Mouse (Mus musculus): Measurements from ENCODE around the gene Fam19a4.

DNA sequence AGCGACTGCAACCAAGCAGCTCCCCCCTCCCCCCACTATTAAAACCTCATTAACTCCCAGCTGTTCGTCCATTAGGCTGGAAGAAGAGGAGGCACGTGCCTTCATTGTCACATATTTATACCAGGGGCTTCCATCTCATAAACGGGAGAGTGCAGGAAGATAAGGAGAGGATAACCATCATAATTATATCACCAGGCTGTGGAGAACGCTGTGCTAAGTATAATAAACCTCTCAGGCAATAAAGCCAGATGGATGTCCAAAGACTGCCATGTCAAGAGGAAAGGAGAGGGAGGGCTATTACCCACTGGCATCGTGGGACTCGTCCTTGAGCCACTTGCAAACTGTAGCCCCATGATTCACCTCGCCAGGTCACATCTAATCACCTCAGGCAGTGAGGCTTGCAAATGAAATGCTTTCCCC lies 151.1 kb downstream of the Fam19a4 start:
- no peak for TF ChIP-seq CTCF (IDR thresholded peaks at IDR 0.05; ENCODE audit: extremely low read depth, insufficient read depth, low read length)
- no peak for TF ChIP-seq POLR2A (IDR thresholded peaks at IDR 0.05; ENCODE audit: extremely low read depth, insufficient read depth, low read length)

Data from cortical plate, adult 2 months (tissue).